Mouse (Mus musculus) lung, postnatal 0 days (tissue): ENCODE measurements around the gene Vps45.

Source experiments
- CTCF ChIP-seq: IDR thresholded peaks from 2 replicates; pipeline ENCODE4 v1.5.1; 2016; ENCODE audit warnings: antibody characterized with exemption, mild to moderate bottlenecking
- EP300 ChIP-seq: IDR thresholded peaks from 2 replicates; pipeline ENCODE4 v1.6.1; 2016; ENCODE audit warnings: antibody characterized with exemption, mild to moderate bottlenecking, control low read depth

DNA sequence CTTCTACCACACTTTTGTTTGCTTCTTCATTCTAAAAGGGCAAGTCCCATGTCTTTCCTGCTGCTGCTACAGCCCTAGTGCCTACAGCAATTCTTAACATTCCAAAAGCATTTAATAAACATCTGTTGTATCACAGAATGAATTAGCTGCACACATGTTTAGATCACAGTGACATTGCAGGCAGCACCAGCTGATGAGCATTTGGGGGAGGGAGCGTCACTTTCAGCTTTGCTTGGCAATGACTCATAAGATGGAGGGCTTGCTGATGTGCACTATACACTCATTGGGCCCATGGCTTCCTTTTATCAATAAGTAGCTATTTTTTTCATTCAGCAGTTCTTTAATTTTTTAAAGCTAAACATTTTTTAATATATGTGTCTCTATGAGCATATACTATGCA lies 30.4 kb downstream of the Vps45 start:
- no peak for TF ChIP-seq CTCF
- TF ChIP-seq EP300: no peak
